In the genomic region with DNA sequence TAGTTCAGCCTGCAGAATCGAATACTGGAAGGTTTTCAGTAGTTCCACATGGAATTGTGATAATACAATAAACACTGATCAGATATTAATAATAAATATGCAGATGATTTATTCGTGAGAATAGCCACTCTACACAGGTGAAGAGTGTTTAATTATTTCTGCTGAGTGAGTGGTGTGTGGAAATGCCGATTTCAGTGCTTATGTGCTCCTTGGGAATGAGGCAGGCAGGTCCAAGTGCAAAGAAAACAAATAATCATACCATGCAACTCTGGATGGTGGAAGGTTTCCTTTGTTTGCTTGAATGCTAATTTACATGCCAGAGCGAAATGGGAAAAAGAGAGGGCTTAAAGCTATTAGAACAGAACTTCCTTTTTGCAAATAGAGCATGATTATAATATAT, we compare ENCODE assay signal across 26 mouse cellular contexts.
DNase-seq lines count a peak whose midpoint lies in the region; ATAC-seq lines count a peak whose summit lies in the region.
"Had no signal": no experiment of that assay in that cellular context is flagged by ENCODE, and none has a peak within 500 bp of the region (broad histone marks: within the 10 kb centered on the region; RNA-seq: fewer than 3 reads in every experiment).

No protein-coding gene starts in this region.

- no peak for DNase-seq in midbrain, embryonic 11.5 days (ENCODE audit: low spot score, missing footprints)
- no peak for DNase-seq in neural tube, embryonic 10.5 days (ENCODE audit: extremely low spot score, low spot score)
- no peak for DNase-seq in cerebellum, adult 11-12 months
- DNase-seq: adrenal gland, postnatal 10 days; adrenal gland, postnatal 36 days; B cell, adult 2 months; cerebellum, adult 11 months; cerebellum, adult 8-10 months; cerebellum, postnatal 10 days; cerebellum, postnatal 36 days; gastrocnemius, postnatal 10 days; gastrocnemius, postnatal 36 days; heart, adult 11 months had no signal

- H3K4me2 ChIP-seq in hindbrain, embryonic 13.5 days: no peak overlapping the region
- H3K4me2 ChIP-seq in hindbrain, embryonic 12.5 days (replicated peaks): no peak overlapping the region
- H3K4me2 ChIP-seq in midbrain, embryonic 13.5 days (replicated peaks): no peak overlapping the region
- H3K4me2 ChIP-seq in midbrain, embryonic 11.5 days: no peak overlapping the region
- no peak overlapping the region for H3K4me2 ChIP-seq in neural tube, embryonic 12.5 days (replicated peaks)
- H3K4me2 ChIP-seq in neural tube, embryonic 15.5 days: no peak overlapping the region
- H3K4me2 ChIP-seq: embryonic facial prominence, embryonic 12.5 days; embryonic facial prominence, embryonic 15.5 days; heart, embryonic 11.5 days had no signal

- no peaks in the 10 kb centered on the region for H3K36me3 ChIP-seq in hindbrain, embryonic 13.5 days
- H3K36me3 ChIP-seq in hindbrain, embryonic 12.5 days: no peaks in the 10 kb centered on the region
- no peaks in the 10 kb centered on the region for H3K36me3 ChIP-seq in midbrain, embryonic 13.5 days
- no peaks in the 10 kb centered on the region for H3K36me3 ChIP-seq in midbrain, embryonic 11.5 days (ENCODE audit: control insufficient read depth, insufficient read depth, low read length)
- H3K36me3 ChIP-seq in neural tube, embryonic 12.5 days: no peaks in the 10 kb centered on the region
- no peaks in the 10 kb centered on the region for H3K36me3 ChIP-seq in neural tube, embryonic 15.5 days
- H3K36me3 ChIP-seq: embryonic facial prominence, embryonic 12.5 days; embryonic facial prominence, embryonic 15.5 days; G1E had no signal

- H3K4me1 ChIP-seq in hindbrain, embryonic 13.5 days (replicated peaks): 0 out of 2 replicates have a peak, but pooled peaks cover 3% of the 10 kb centered on the region
- no peaks in the 10 kb centered on the region for H3K4me1 ChIP-seq in hindbrain, embryonic 12.5 days
- H3K4me1 ChIP-seq in midbrain, embryonic 13.5 days (replicated peaks): peaks cover 6% of the 10 kb centered on the region; the same call in 1 of the 2 replicates
- H3K4me1 ChIP-seq in midbrain, embryonic 11.5 days (ENCODE audit: control insufficient read depth, insufficient read depth, low read length): no peaks in the 10 kb centered on the region
- no peaks in the 10 kb centered on the region for H3K4me1 ChIP-seq in neural tube, embryonic 12.5 days
- H3K4me1 ChIP-seq in neural tube, embryonic 15.5 days: 0 out of 2 replicates have a peak, but pooled peaks cover 4% of the 10 kb centered on the region
- H3K4me1 ChIP-seq: embryonic facial prominence, embryonic 12.5 days; embryonic facial prominence, embryonic 15.5 days had no signal

- no peak overlapping the region for H3K4me3 ChIP-seq in hindbrain, embryonic 13.5 days
- H3K4me3 ChIP-seq in hindbrain, embryonic 12.5 days: no peak overlapping the region
- no peak overlapping the region for H3K4me3 ChIP-seq in midbrain, embryonic 13.5 days (replicated peaks)
- no peak overlapping the region for H3K4me3 ChIP-seq in midbrain, embryonic 11.5 days (ENCODE audit: low read depth, low read length)
- H3K4me3 ChIP-seq in neural tube, embryonic 12.5 days: no peak overlapping the region
- H3K4me3 ChIP-seq in neural tube, embryonic 15.5 days (replicated peaks): no peak overlapping the region
- H3K4me3 ChIP-seq: embryonic facial prominence, embryonic 12.5 days; embryonic facial prominence, embryonic 15.5 days had no signal

- no peaks in the 10 kb centered on the region for H3K27me3 ChIP-seq in hindbrain, embryonic 13.5 days
- H3K27me3 ChIP-seq in hindbrain, embryonic 12.5 days: no peaks in the 10 kb centered on the region
- no peaks in the 10 kb centered on the region for H3K27me3 ChIP-seq in midbrain, embryonic 13.5 days
- H3K27me3 ChIP-seq in midbrain, embryonic 11.5 days (ENCODE audit: control insufficient read depth, insufficient read depth, low read length): no peaks in the 10 kb centered on the region
- H3K27me3 ChIP-seq in neural tube, embryonic 12.5 days (replicated peaks): no peaks in the 10 kb centered on the region
- no peaks in the 10 kb centered on the region for H3K27me3 ChIP-seq in neural tube, embryonic 15.5 days (replicated peaks)
- H3K27me3 ChIP-seq: CH12.LX; embryonic facial prominence, embryonic 12.5 days; embryonic facial prominence, embryonic 15.5 days; Patski had no signal

- 0 out of 2 replicates have a peak overlapping the region, but pooled peaks have one; percentile 30 for H3K27ac ChIP-seq in hindbrain, embryonic 13.5 days
- no peak overlapping the region for H3K27ac ChIP-seq in hindbrain, embryonic 12.5 days
- no peak overlapping the region for H3K27ac ChIP-seq in midbrain, embryonic 13.5 days
- H3K27ac ChIP-seq in midbrain, embryonic 11.5 days (ENCODE audit: low read depth, low read length): no peak overlapping the region
- no peak overlapping the region for H3K27ac ChIP-seq in neural tube, embryonic 12.5 days
- H3K27ac ChIP-seq in neural tube, embryonic 15.5 days (replicated peaks): peak overlapping the region; percentile 46; the same call in 1 of the 2 replicates
- H3K27ac ChIP-seq: embryonic facial prominence, embryonic 12.5 days; embryonic facial prominence, embryonic 15.5 days had no signal

- H3K9ac ChIP-seq in hindbrain, embryonic 13.5 days: no peak overlapping the region
- no peak overlapping the region for H3K9ac ChIP-seq in hindbrain, embryonic 12.5 days
- no peak overlapping the region for H3K9ac ChIP-seq in midbrain, embryonic 13.5 days (replicated peaks)
- H3K9ac ChIP-seq in midbrain, embryonic 11.5 days (ENCODE audit: low read length): no peak overlapping the region
- no peak overlapping the region for H3K9ac ChIP-seq in neural tube, embryonic 12.5 days
- no peak overlapping the region for H3K9ac ChIP-seq in neural tube, embryonic 15.5 days (replicated peaks)
- H3K9ac ChIP-seq: embryonic facial prominence, embryonic 12.5 days; embryonic facial prominence, embryonic 15.5 days had no signal

- no peak for ATAC-seq in hindbrain, embryonic 13.5 days (ENCODE audit: low FRiP score)
- ATAC-seq in hindbrain, embryonic 12.5 days (ENCODE audit: low FRiP score): no peak
- peak; percentile 77 for ATAC-seq in midbrain, embryonic 13.5 days
- no peak for ATAC-seq in midbrain, embryonic 11.5 days (ENCODE audit: low FRiP score)
- ATAC-seq in neural tube, embryonic 12.5 days (ENCODE audit: low FRiP score, low read depth): 0 out of 2 replicates have a peak, but pooled peaks have one; percentile 37
- peak; percentile 72; the same call in 1 of the 2 replicates for ATAC-seq in neural tube, embryonic 15.5 days (ENCODE audit: low FRiP score)
- ATAC-seq: forebrain, embryonic 16.5 days; intestine, postnatal 0 days; Patski had no signal

- no peaks in the 10 kb centered on the region for H3K9me3 ChIP-seq in hindbrain, embryonic 13.5 days
- no peaks in the 10 kb centered on the region for H3K9me3 ChIP-seq in hindbrain, embryonic 12.5 days (replicated peaks)
- H3K9me3 ChIP-seq in midbrain, embryonic 13.5 days: no peaks in the 10 kb centered on the region
- no peaks in the 10 kb centered on the region for H3K9me3 ChIP-seq in midbrain, embryonic 11.5 days (ENCODE audit: control insufficient read depth, low read length)
- H3K9me3 ChIP-seq in neural tube, embryonic 12.5 days: no peaks in the 10 kb centered on the region
- H3K9me3 ChIP-seq in neural tube, embryonic 15.5 days (replicated peaks): no peaks in the 10 kb centered on the region
- H3K9me3 ChIP-seq: embryonic facial prominence, embryonic 12.5 days; embryonic facial prominence, embryonic 15.5 days; G1E had no signal

- 59% methylated on average over 4 of the region's 4 CpGs for WGBS in hindbrain, embryonic 13.5 days
- WGBS in hindbrain, embryonic 12.5 days: 63% methylated on average over 4 of the region's 4 CpGs
- 54% methylated on average over 4 of the region's 4 CpGs for WGBS in midbrain, embryonic 13.5 days
- 78% methylated on average over 4 of the region's 4 CpGs for WGBS in midbrain, embryonic 11.5 days
- WGBS in neural tube, embryonic 12.5 days: 71% methylated on average over 4 of the region's 4 CpGs
- WGBS in neural tube, embryonic 15.5 days: 43% methylated on average over 4 of the region's 4 CpGs

Comparison
In these comparisons a context has a peak if more than half of its experiments do, and no peak if none do; other contexts are left out.
1. ATAC-seq: peak in midbrain, embryonic 13.5 days (single experiment), neural tube, embryonic 12.5 days (single experiment) and neural tube, embryonic 15.5 days (single experiment); none in hindbrain, embryonic 13.5 days (single experiment), hindbrain, embryonic 12.5 days (single experiment) and midbrain, embryonic 11.5 days (single experiment).
2. H3K27ac ChIP-seq: peak in hindbrain, embryonic 13.5 days (single experiment) and neural tube, embryonic 15.5 days (single experiment); none in hindbrain, embryonic 12.5 days (single experiment), midbrain, embryonic 13.5 days (single experiment), midbrain, embryonic 11.5 days (single experiment) and neural tube, embryonic 12.5 days (single experiment).